ENCODE assay signal across 16 mouse cellular contexts in genomic region chr5:122440095-122440630, GRCm38 (mm10). TPM values are rescaled to one million over a fixed set of nuclear protein-coding genes. Genes with fewer than 3 reads are reported as not detected.
A peak's percentile ranks its signal among the peaks of the same experiment; 100 is the strongest.
DNase-seq lines count a peak whose midpoint lies in the region; ATAC-seq and TF ChIP-seq lines count a peak whose summit lies in the region.
"Had no signal": no experiment of that assay in that cellular context is flagged by ENCODE, and none has a peak within 500 bp of the region (broad histone marks: within the 10 kb centered on the region; RNA-seq: fewer than 3 reads in every experiment).

No protein-coding gene starts in this region.

- H3K4me3 ChIP-seq in cerebellum, adult 2 months (replicated peaks; ENCODE audit: insufficient read depth, low read depth, low read length) = no peak overlapping the region
- H3K4me3 ChIP-seq in layer of hippocampus, adult 2 months = no peak overlapping the region
- H3K4me3 ChIP-seq in heart, embryonic 13.5 days = no peak overlapping the region
- H3K4me3 ChIP-seq in forebrain, embryonic 16.5 days (replicated peaks; ENCODE audit: low read length) = no peak overlapping the region
- H3K4me3 ChIP-seq: intestine, embryonic 15.5 days; neural tube, embryonic 15.5 days had no signal

- H3K36me3 ChIP-seq in heart, embryonic 13.5 days = peaks cover 100% of the 10 kb centered on the region
- peaks cover 59% of the 10 kb centered on the region for H3K36me3 ChIP-seq in forebrain, embryonic 16.5 days (ENCODE audit: control insufficient read depth, insufficient read depth)

- H3K4me1 ChIP-seq in cerebellum, adult 2 months (ENCODE audit: control insufficient read depth, insufficient read depth, low read length) = peaks cover 16% of the 10 kb centered on the region
- peaks cover 7% of the 10 kb centered on the region for H3K4me1 ChIP-seq in heart, embryonic 13.5 days
- H3K4me1 ChIP-seq in forebrain, embryonic 16.5 days (replicated peaks; ENCODE audit: control insufficient read depth, insufficient read depth, low read length) = no peaks in the 10 kb centered on the region
- H3K4me1 ChIP-seq: intestine, embryonic 15.5 days; neural tube, embryonic 15.5 days had no signal

- DNase-seq in cerebellum, adult 2 months = no peak
- no peak for DNase-seq in cerebellum, adult 8-10 months
- no peak for DNase-seq in layer of hippocampus, adult 2 months (ENCODE audit: low spot score in 2 of 2)
- DNase-seq in layer of hippocampus, postnatal 25 days (ENCODE audit: extremely low spot score in 1 of 2, low spot score in 1 of 2) = no peak
- peak; percentile 26 to 57 for DNase-seq in lung, postnatal 4 days
- DNase-seq: adrenal gland, postnatal 10 days; cerebellum, adult 18-20 months; forebrain, postnatal 0 days; midbrain, embryonic 14.5 days; right cerebral cortex, postnatal 4 days had no signal

- H3K27me3 ChIP-seq in cerebellum, adult 2 months (ENCODE audit: control insufficient read depth, insufficient read depth, low read length) = no peaks in the 10 kb centered on the region
- no peaks in the 10 kb centered on the region for H3K27me3 ChIP-seq in heart, embryonic 13.5 days (replicated peaks)
- H3K27me3 ChIP-seq in forebrain, embryonic 16.5 days (replicated peaks; ENCODE audit: control insufficient read depth, insufficient read depth, low read length) = no peaks in the 10 kb centered on the region
- H3K27me3 ChIP-seq: intestine, embryonic 15.5 days; neural tube, embryonic 15.5 days had no signal

- 94% methylated on average over 12 of the region's 12 CpGs for WGBS in cerebellum, adult 2 months
- 92% methylated on average over 12 of the region's 12 CpGs for WGBS in heart, embryonic 13.5 days
- WGBS in forebrain, embryonic 16.5 days = 92% methylated on average over 12 of the region's 12 CpGs

- TF ChIP-seq CTCF in cerebellum, adult 2 months (IDR thresholded peaks at IDR 0.05; ENCODE audit: borderline replicate concordance, insufficient read depth, low read depth, low read length) = no peak
- no peak for TF ChIP-seq CTCF in layer of hippocampus, adult 2 months (conservative IDR thresholded peaks at IDR 0.05)

- TF ChIP-seq POLR2A in cerebellum, adult 2 months (IDR thresholded peaks at IDR 0.05; ENCODE audit: borderline replicate concordance, insufficient read depth, low read length) = no peak

- no peaks in the 10 kb centered on the region for H3K9me3 ChIP-seq in heart, embryonic 13.5 days
- no peaks in the 10 kb centered on the region for H3K9me3 ChIP-seq in forebrain, embryonic 16.5 days (ENCODE audit: control insufficient read depth, low read length)
- H3K9me3 ChIP-seq: intestine, embryonic 15.5 days had no signal

- no peak for ATAC-seq in heart, embryonic 13.5 days (ENCODE audit: extremely low read depth, insufficient number of reproducible peaks, low FRiP score, low TSS enrichment)
- ATAC-seq in inflammation-experienced regulatory T-cells, adult 6 months = no peak
- no peak for ATAC-seq in forebrain, embryonic 16.5 days
- ATAC-seq: forebrain, postnatal 0 days; intestine, embryonic 15.5 days had no signal

- no peak overlapping the region for H3K9ac ChIP-seq in heart, embryonic 13.5 days
- no peak overlapping the region for H3K9ac ChIP-seq in forebrain, embryonic 16.5 days (replicated peaks; ENCODE audit: low read depth, low read length)
- H3K9ac ChIP-seq: forebrain, postnatal 0 days; intestine, embryonic 15.5 days; liver, embryonic 14.5 days; neural tube, embryonic 15.5 days had no signal

- peak overlapping the region; percentile 75; the same call in 1 of the 2 replicates for H3K27ac ChIP-seq in cerebellum, adult 2 months (ENCODE audit: insufficient read depth, low read length)
- H3K27ac ChIP-seq in layer of hippocampus, adult 2 months = peak overlapping the region; percentile 70
- H3K27ac ChIP-seq in heart, embryonic 13.5 days (replicated peaks) = 0 out of 2 replicates have a peak overlapping the region, but pooled peaks have one; percentile 59
- no peak overlapping the region for H3K27ac ChIP-seq in forebrain, embryonic 16.5 days (ENCODE audit: low read length)
- H3K27ac ChIP-seq: intestine, embryonic 15.5 days; liver, embryonic 14.5 days; neural tube, embryonic 15.5 days had no signal

- no peak overlapping the region for H3K4me2 ChIP-seq in heart, embryonic 13.5 days
- H3K4me2 ChIP-seq in forebrain, embryonic 16.5 days (ENCODE audit: low read length) = no peak overlapping the region
- H3K4me2 ChIP-seq: intestine, embryonic 15.5 days; neural tube, embryonic 15.5 days had no signal

RNA-seq across cellular contexts. Expression of gene Anapc7, which starts 18.7 kb away (rescaled TPM):
- polyA plus RNA-seq in cerebellum, adult 2 months (2012; rRNA removed) = 36.0 and 38.0 TPM in 2 replicates
- 10 to 100 TPM; 32.9 to 33.2 TPM for total RNA-seq in layer of hippocampus, adult 2 months (2021)
- total RNA-seq in layer of hippocampus, postnatal 25 days (2021) = 10 to 100 TPM; 27.6 to 28.1 TPM
- polyA plus RNA-seq in heart, embryonic 13.5 days (2015; fragmentation: Nextera tagmentation; extraction: Ambion mirVana) = 35.5 and 36.4 TPM in 2 replicates
- polyA plus RNA-seq in inflammation-experienced regulatory T-cells, adult 6 months (2017; shearing (Covaris generic)) = 10 to 100 TPM; 12.5 to 18.2 (median 16.3) TPM
- polyA plus RNA-seq in forebrain, embryonic 16.5 days (2015; fragmentation: Nextera tagmentation; extraction: Ambion mirVana) = 52.2 and 52.5 TPM in 2 replicates

RNA-seq across cellular contexts. Expression of gene Arpc3, which starts 48.5 kb away (rescaled TPM):
- 189 and 203 TPM in 2 replicates for polyA plus RNA-seq in cerebellum, adult 2 months (2012; rRNA removed)
- total RNA-seq in layer of hippocampus, adult 2 months (2021) = 100 to 1,000 TPM; 261 to 275 TPM
- total RNA-seq in layer of hippocampus, postnatal 25 days (2021) = 100 to 1,000 TPM; 285 to 290 TPM
- 99.1 and 114 TPM in 2 replicates for polyA plus RNA-seq in heart, embryonic 13.5 days (2015; fragmentation: Nextera tagmentation; extraction: Ambion mirVana)
- polyA plus RNA-seq in inflammation-experienced regulatory T-cells, adult 6 months (2017; shearing (Covaris generic)) = 100 to 1,000 TPM; 331 to 710 (median 523) TPM
- polyA plus RNA-seq in forebrain, embryonic 16.5 days (2015; fragmentation: Nextera tagmentation; extraction: Ambion mirVana) = 161 and 219 TPM in 2 replicates

Comparison
In these comparisons a context has a peak if more than half of its experiments do, and no peak if none do; other contexts are left out.
1. DNase-seq: peak in lung, postnatal 4 days (2 of 2); none in cerebellum, adult 2 months (0 of 2), cerebellum, adult 8-10 months (single experiment), layer of hippocampus, adult 2 months (0 of 2) and layer of hippocampus, postnatal 25 days (0 of 2).